Mouse (Mus musculus) cortical plate, adult 2 months (tissue): Measurements from ENCODE around the gene Sav1.

ENCODE experiments used
- CTCF ChIP-seq: fragments of 200-500 bp; IDR thresholded peaks from 2 replicates; pipeline ENCODE4 v1.5.1; 2011; ENCODE audit warnings: mild to moderate bottlenecking, control low read depth, low read length; ENCODE audit not compliant: insufficient read depth; ENCODE audit errors: extremely low read depth
- POLR2A ChIP-seq: fragments of 200-500 bp; IDR thresholded peaks from 2 replicates; pipeline ENCODE4 v1.6.1; 2011; ENCODE audit warnings: mild to moderate bottlenecking, low read length, control low read depth; ENCODE audit not compliant: insufficient read depth; ENCODE audit errors: extremely low read depth

GRCm38 (mm10) chr12:69982874-69983273, 3.9 kb downstream of the Sav1 start:
- peak; percentile 37; the same call in 1 of the 2 replicates for TF ChIP-seq CTCF
- no peak for TF ChIP-seq POLR2A
